Mouse (Mus musculus) megakaryocyte, embryonic 14.5 days (primary cell): ENCODE measurements at regions not wholly inside any gene's neighbourhood (a gene's known extent, or its start where the extent isn't known, plus 50 kb on each side); places are given as distances from the start of the nearest gene placed in this dataset.

Experiments used
- H3K27me3 ChIP-seq: replicated peaks from 2 replicates; pipeline ENCODE3; 2012; ENCODE audit warnings: inconsistent platforms
- H3K36me3 ChIP-seq: replicated peaks from 2 replicates; pipeline ENCODE3; 2012; ENCODE audit warnings: low read length, inconsistent platforms, mixed read lengths
- H3K4me1 ChIP-seq: 2 replicates; pipeline ENCODE4 v1.6.1; 2012; ENCODE audit warnings: inconsistent platforms
- H3K4me3 ChIP-seq: replicated peaks from 2 replicates; pipeline ENCODE3; 2012; ENCODE audit warnings: moderate library complexity, mild to moderate bottlenecking, inconsistent platforms
- H3K9me3 ChIP-seq: 2 replicates; pipeline ENCODE4 v1.6.1; 2012; ENCODE audit warnings: inconsistent platforms
- FLI1 ChIP-seq: IDR thresholded peaks from 2 replicates; pipeline ENCODE4 v1.6.1; 2012; ENCODE audit warnings: low read length, inconsistent platforms, mixed read lengths
- GATA1 ChIP-seq: IDR thresholded peaks from 3 replicates; pipeline ENCODE4 v1.6.1; 2012; ENCODE audit warnings: mixed read lengths, low read length, inconsistent platforms, borderline replicate concordance

GRCm38 (mm10) chr7:137940084-137940483 is 457.4 kb downstream of the Tcerg1l start:
- H3K9me3 ChIP-seq, result peaks cover 17% of the 10 kb centered on the region
- TF ChIP-seq GATA1 (no peak), FLI1 (no peak)
- H3K36me3 ChIP-seq, result no peaks in the 10 kb centered on the region
- no peak overlapping the region for H3K4me3 ChIP-seq
- no peaks in the 10 kb centered on the region for H3K27me3 ChIP-seq
- H3K4me1 ChIP-seq, result no peaks in the 10 kb centered on the region

- Histone ChIP-seq H3K36me3 (no peaks in the 10 kb centered on the region), H3K4me3 (no peak overlapping the region), H3K27me3 (no peaks in the 10 kb centered on the region), H3K4me1 (no peaks in the 10 kb centered on the region), H3K9me3 (peaks cover 27% of the 10 kb centered on the region)
- TF ChIP-seq GATA1, result no peak
Observed at GRCm38 (mm10) chr7:137944991-137945390, 452.5 kb downstream of the Tcerg1l start.

- no peaks in the 10 kb centered on the region for H3K36me3 ChIP-seq
- no peaks in the 10 kb centered on the region for H3K27me3 ChIP-seq
- peaks cover 20% of the 10 kb centered on the region for H3K9me3 ChIP-seq
- no peak for TF ChIP-seq GATA1
- TF ChIP-seq FLI1, result no peak
- H3K4me3 ChIP-seq, result no peak overlapping the region
- no peaks in the 10 kb centered on the region for H3K4me1 ChIP-seq
Observed at GRCm38 (mm10) chr7:137947424-137947823, 450.1 kb downstream of the Tcerg1l start.

GRCm38 (mm10) chr7:137957354-137957753 is 440.2 kb downstream of the Tcerg1l start:
- H3K27me3 ChIP-seq, result no peaks in the 10 kb centered on the region
- H3K36me3 ChIP-seq, result no peaks in the 10 kb centered on the region
- no peak overlapping the region for H3K4me3 ChIP-seq
- H3K9me3 ChIP-seq, result no peaks in the 10 kb centered on the region
- no peak for TF ChIP-seq FLI1
- no peaks in the 10 kb centered on the region for H3K4me1 ChIP-seq

- Histone ChIP-seq H3K36me3 (no peaks in the 10 kb centered on the region), H3K9me3 (no peaks in the 10 kb centered on the region), H3K27me3 (no peaks in the 10 kb centered on the region), H3K4me3 (no peak overlapping the region), H3K4me1 (no peaks in the 10 kb centered on the region)
- no peak for TF ChIP-seq FLI1
- TF ChIP-seq GATA1, result no peak
Observed at GRCm38 (mm10) chr7:137957848-137958247, 439.7 kb downstream of the Tcerg1l start.

- no peaks in the 10 kb centered on the region for H3K36me3 ChIP-seq
- no peak overlapping the region for H3K4me3 ChIP-seq
- H3K27me3 ChIP-seq, result no peaks in the 10 kb centered on the region
- TF ChIP-seq GATA1, result no peak
- TF ChIP-seq FLI1, result no peak
- no peaks in the 10 kb centered on the region for H3K9me3 ChIP-seq
- no peaks in the 10 kb centered on the region for H3K4me1 ChIP-seq
Observed at GRCm38 (mm10) chr7:137963470-137964095, 433.9 kb downstream of the Tcerg1l start.

- Histone ChIP-seq H3K9me3 (no peaks in the 10 kb centered on the region), H3K27me3 (no peaks in the 10 kb centered on the region), H3K4me3 (no peak overlapping the region), H3K4me1 (no peaks in the 10 kb centered on the region), H3K36me3 (no peaks in the 10 kb centered on the region)
- TF ChIP-seq FLI1 (no peak), GATA1 (no peak)
Observed at GRCm38 (mm10) chr7:137974705-137975104, 422.8 kb downstream of the Tcerg1l start.

- TF ChIP-seq FLI1 (no peak), GATA1 (no peak)
- Histone ChIP-seq H3K27me3 (no peaks in the 10 kb centered on the region), H3K36me3 (no peaks in the 10 kb centered on the region), H3K4me1 (no peaks in the 10 kb centered on the region), H3K4me3 (no peak overlapping the region), H3K9me3 (no peaks in the 10 kb centered on the region)
Observed at GRCm38 (mm10) chr7:137977527-137977926, 420.0 kb downstream of the Tcerg1l start.

GRCm38 (mm10) chr7:137979361-137979760 is 418.2 kb downstream of the Tcerg1l start:
- no peaks in the 10 kb centered on the region for H3K27me3 ChIP-seq
- H3K4me1 ChIP-seq, result no peaks in the 10 kb centered on the region
- H3K9me3 ChIP-seq, result no peaks in the 10 kb centered on the region
- H3K4me3 ChIP-seq, result no peak overlapping the region
- no peak for TF ChIP-seq FLI1
- TF ChIP-seq GATA1, result no peak
- no peaks in the 10 kb centered on the region for H3K36me3 ChIP-seq

GRCm38 (mm10) chr7:138005806-138006205 is 391.7 kb downstream of the Tcerg1l start:
- H3K9me3 ChIP-seq, result 0 out of 2 replicates have a peak, but pooled peaks cover 3% of the 10 kb centered on the region
- TF ChIP-seq FLI1, result no peak
- TF ChIP-seq GATA1, result no peak
- H3K27me3 ChIP-seq, result no peaks in the 10 kb centered on the region
- no peaks in the 10 kb centered on the region for H3K36me3 ChIP-seq
- H3K4me3 ChIP-seq, result no peak overlapping the region
- no peaks in the 10 kb centered on the region for H3K4me1 ChIP-seq

- Histone ChIP-seq H3K4me1 (no peaks in the 10 kb centered on the region), H3K36me3 (no peaks in the 10 kb centered on the region), H3K27me3 (no peaks in the 10 kb centered on the region), H3K9me3 (0 out of 2 replicates have a peak, but pooled peaks cover 4% of the 10 kb centered on the region), H3K4me3 (no peak overlapping the region)
- no peak for TF ChIP-seq GATA1
- TF ChIP-seq FLI1, result no peak
Observed at GRCm38 (mm10) chr7:138006971-138007370, 390.6 kb downstream of the Tcerg1l start.
